Mouse (Mus musculus) 3134 (cell line): ENCODE measurements around the gene Thsd4.

Experiments used
- DNase-seq: peaks from one replicate; pipeline ENCODE4 v3.0.0-alpha.2; 2011; ENCODE audit warnings: low spot score; ENCODE audit not compliant: insufficient read length; ENCODE audit errors: extremely low read depth

Gene Thsd4

GRCm38 (mm10) chr9:60518216-60518615 lies 3.6 kb downstream of the Thsd4 start:
- DNase-seq: peak; percentile 64

- no peak for DNase-seq
These were observed 4.7 kb downstream of the Thsd4 start for GRCm38 (mm10) chr9:60517148-60517547.

DNA sequence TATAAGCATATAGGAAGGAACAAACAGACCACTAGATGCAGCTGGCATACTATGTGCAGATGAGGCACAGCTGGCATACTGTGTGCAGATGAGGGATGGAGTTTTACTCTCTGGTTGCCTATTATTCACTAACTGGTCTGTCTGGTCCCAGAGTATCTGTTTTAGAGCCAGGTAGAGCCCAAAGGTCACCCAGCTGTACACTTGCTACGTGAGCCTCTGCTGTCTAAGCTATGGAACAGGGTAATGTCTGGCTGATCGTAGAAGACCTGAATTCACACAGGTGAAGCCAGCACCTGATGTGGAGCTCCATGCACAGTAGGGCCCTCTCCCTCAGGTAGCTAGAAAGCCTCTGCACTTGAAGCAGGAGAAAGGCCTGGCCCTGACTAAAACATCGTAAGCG lies 5.5 kb downstream of the Thsd4 start:
- DNase-seq: no peak

DNA sequence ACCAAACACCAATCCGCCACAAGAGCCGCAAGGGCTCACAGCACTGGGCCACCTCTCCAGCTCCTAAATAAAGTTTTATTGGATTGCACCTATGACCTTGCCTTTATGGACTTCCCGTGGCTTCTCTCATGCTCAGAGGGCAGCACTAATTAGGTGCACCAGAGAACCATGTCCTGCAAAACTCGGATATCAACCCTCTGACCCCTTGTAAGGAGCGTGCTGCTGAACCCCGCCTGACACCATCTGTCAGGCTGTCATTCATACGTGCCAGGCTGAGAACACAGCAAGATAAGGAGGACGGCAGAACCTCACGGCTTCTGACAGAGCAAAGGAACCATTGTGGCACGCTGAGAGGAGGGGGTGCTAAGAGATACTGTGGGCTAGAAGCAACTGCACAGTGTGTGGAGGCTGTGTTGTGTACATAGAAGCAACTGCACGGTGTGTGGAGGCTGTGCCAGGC lies 8.5 kb downstream of the Thsd4 start:
- DNase-seq: no peak

GRCm38 (mm10) chr9:60510876-60511275 lies 11.0 kb downstream of the Thsd4 start:
- no peak for DNase-seq

- DNase-seq: peak; percentile 24
These were observed 15.7 kb downstream of the Thsd4 start for GRCm38 (mm10) chr9:60506136-60506535.

DNA sequence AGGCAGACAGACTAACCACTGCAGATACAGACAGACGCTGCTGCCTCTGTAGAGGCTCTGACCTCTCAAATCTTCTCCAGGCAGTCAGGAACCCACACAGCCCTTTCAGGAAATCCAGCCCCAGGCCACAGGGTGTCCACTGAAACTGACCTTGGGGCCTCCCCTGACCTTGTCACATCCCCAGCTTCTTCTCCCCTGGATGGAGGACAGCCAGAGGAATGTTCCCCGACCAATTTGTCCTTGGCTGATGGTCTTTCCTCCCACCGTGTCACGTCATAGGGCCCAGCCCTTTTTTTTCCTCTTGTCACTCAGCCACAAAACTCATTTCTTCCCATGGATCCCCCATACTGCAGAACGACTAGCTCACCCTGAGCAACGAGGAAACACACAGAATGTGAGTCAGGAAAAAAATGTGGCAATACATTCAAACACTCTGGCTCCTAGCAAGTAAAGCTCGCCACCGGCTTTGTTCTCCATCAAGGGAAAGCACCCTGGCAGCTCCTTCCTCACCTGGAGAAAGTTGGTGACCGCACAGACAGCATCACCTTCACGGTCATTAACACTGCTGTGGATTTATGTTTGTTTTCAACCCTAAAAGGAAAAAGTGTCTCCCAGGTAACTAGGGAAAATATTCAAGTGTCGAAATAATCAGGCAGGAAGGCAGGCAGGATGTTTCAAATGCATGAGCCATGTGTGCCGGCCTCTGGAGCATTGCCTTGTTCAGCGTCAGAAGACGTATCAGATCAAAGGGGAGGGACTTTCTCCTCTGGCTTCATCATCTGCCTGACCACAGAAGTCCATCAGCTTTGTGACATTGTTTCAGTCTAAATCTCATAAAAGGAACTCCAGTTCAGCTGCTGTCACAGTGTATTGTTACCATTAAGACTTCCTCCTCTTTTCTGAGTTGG lies 17.2 kb downstream of the Thsd4 start:
- DNase-seq: peak; percentile 55

- DNase-seq: peak; percentile 47
These were observed 19.6 kb downstream of the Thsd4 start for GRCm38 (mm10) chr9:60502220-60502619.

GRCm38 (mm10) chr9:60501504-60502179 lies 20.2 kb downstream of the Thsd4 start:
- no peak for DNase-seq

- DNase-seq: no peak
These were observed 29.4 kb downstream of the Thsd4 start for GRCm38 (mm10) chr9:60492275-60492974.

DNA sequence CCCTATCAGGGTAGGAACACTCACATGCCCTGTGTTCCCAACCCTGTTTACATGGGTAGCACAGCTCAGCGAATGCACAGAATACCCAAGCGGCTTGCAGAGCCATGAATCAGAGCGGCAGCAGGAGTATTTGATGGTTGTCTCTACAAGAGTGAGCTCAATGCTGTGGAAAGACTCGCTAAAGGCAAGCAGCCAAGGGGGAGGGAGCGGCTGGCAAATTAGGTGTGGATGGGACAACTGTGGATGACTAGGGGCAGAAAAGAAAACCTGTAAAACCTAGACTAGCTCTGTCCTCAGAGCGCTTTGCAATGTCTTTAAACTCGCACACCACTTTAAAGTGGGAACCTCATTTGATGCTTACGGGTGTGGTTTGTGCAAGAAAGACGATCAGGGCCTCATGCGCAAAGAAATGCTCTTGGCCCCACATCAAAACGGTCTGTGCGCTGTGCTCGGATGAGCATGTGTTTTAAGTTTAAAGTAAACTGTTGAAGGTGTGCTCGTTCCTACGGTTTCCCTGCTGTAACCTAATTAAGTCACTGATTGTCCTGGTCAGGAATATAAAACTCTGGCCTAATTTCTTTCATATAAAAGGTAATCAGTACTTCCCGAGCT lies 30.3 kb downstream of the Thsd4 start:
- DNase-seq: no peak

DNA sequence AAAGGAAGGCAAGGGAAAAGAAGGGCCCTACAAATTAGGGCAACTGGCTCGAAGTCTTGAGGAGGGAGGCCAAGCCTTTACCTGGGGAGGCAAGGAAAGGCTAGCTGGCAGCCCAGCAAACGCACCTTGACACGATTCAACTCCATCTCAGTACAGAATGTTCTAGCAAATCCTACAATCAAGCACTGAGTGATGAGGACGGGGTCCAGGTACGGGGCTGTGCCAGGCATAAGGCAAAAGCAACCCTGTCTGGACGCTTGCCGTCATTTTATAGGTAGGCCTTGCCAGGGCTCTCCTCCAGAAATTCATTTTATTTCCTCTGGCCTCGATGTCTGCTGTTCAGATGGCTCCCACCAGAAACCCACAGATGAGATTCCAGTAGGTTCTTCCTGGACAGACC lies 30.8 kb downstream of the Thsd4 start:
- DNase-seq: no peak

DNA sequence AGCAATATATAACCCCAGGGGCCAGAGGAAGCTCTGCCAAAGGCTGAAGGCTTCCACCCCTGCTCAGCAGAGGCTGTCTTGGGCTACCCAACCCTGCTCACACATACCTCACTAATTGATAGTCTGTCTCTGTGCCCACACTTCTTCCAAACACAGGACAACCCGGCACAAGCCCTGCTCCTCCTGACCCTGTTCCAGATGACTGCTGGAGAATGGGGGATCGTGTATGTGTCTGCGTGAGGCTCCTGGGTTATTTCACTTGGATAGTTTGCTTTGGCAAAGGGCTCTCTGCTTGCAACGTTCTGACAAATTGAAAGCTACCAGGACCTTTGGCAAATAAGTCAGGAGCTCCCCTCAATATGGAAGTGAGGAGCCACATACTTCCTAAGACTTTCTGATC lies 33.0 kb downstream of the Thsd4 start:
- no peak for DNase-seq

DNA sequence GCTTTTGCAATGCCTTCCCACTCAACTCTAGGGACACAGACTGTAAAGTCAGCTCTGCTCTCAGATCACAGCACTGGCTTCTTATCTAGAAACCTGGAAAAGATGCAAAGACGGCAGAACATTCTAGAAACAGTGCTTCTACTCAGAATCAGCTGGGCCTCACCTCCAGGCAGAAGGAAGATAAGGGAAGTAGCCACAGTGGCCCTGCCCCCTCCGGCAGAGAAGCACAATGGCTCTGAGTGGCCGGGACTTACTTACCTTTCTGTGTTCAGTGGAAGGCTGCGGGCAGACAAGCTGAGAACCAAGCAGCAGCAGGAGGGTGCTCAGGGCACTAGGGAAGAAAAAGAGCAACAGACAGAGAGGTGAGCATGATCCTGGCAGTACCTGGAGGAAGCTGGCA lies 39.7 kb downstream of the Thsd4 start:
- no peak for DNase-seq

DNA sequence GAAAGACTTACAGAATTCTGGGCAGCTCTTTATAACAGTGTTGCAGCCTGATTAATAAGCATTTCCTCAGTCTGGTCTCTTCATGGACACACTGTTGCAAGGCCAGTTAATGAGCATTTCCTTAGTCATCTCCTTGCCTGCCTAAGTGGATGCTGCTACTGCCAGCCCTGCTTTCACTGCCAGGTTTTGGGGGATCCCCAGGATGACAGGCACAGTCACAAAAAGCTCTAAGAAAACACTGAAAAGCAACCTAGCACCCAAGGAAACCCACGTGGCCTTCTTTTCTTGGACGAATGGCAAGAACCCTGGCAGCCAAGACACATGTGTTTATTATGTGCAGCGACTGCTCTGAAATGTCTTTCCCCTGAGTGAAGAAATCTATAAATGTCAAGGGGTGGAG lies 41.8 kb downstream of the Thsd4 start:
- DNase-seq: peak; percentile 26

GRCm38 (mm10) chr9:60478806-60479205 lies 43.0 kb downstream of the Thsd4 start:
- DNase-seq: no peak

GRCm38 (mm10) chr9:60477991-60478750 lies 43.7 kb downstream of the Thsd4 start:
- no peak for DNase-seq

DNA sequence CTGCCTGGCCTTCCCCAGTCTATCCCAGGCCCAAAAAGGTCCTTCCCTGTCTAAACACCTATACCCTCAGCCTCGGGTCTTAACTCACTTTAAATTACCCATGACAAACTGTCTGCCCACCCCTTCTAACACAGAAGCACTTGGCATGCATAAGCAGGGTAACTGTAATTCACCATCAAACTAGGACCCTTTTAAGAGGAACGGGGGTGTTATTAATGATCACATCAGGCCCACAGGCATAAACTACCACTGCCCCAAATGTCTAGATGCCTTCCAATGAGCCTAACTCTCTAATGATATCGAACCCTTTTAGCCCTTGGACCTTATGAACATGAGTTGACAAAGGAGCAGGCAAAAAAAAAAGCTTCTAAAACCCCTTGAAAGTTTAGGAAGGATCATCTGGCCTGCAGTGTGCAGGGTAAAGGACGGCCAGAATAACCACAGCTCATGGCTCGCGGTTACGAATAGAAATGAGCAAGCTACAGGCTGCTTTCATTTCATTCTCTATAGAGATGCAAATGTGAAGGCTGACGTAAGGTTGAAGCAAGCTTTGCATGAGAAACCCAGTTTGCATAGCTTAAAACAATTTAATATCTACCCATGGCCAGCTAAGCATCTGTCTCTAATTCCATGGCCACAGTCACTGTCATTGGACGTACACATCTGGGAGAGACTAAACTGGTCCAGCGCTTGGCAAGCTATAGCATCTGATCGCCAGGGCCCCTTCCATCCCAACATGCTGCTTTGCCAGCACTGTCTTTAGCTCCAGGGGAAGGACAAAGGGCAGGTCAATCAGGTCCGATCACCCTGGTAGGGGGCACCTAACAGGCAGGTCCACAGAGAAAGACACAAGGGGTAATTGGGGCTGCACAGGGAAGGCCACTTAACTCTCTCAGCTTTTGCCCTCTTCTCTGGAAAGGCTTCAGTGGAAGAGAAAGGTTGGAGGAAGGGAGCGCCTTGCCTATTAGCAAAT lies 61.5 kb downstream of the Thsd4 start:
- DNase-seq: no peak

- DNase-seq: no peak
These were observed 63.3 kb downstream of the Thsd4 start for GRCm38 (mm10) chr9:60458468-60458962.
